28 mouse cellular contexts compared by ENCODE assay signal in genomic region chr7:82812186-82813155, GRCm38 (mm10). TPM values are rescaled to one million over a fixed set of nuclear protein-coding genes. Genes with fewer than 3 reads are reported as not detected.
A peak's percentile ranks its signal among the peaks of the same experiment; 100 is the strongest.
DNase-seq lines count a peak whose midpoint lies in the region; ATAC-seq and TF ChIP-seq lines count a peak whose summit lies in the region.
"Had no signal": no experiment of that assay in that cellular context is flagged by ENCODE, and none has a peak within 500 bp of the region (broad histone marks: within the 10 kb centered on the region; RNA-seq: fewer than 3 reads in every experiment).

No protein-coding gene starts in this region.

- no peak for DNase-seq in kidney, adult 8-10 months
- peak; percentile 23 for DNase-seq in lung, postnatal 0 days (ENCODE audit: low spot score)
- DNase-seq in lung, adult 18-20 months, result no peak
- peak; percentile 64 for DNase-seq in ZHBTc4 (ENCODE audit: low read depth, low spot score)
- DNase-seq in cerebellum, postnatal 10 days, result no peak
- DNase-seq: adrenal gland, adult 2 months; adrenal gland, postnatal 36 days; B cell, adult 2 months; cerebellum, adult 18-20 months; cerebellum, postnatal 25 days; gastrocnemius, postnatal 25 days; heart, adult 18-20 months; kidney, adult 11 months; liver, embryonic 13.5 days; thymus, postnatal 4 days had no signal

- no peak overlapping the region for H3K9ac ChIP-seq in kidney, embryonic 15.5 days
- no peak overlapping the region for H3K9ac ChIP-seq in lung, postnatal 0 days (replicated peaks; ENCODE audit: low read depth)
- H3K9ac ChIP-seq: embryonic facial prominence, embryonic 15.5 days; forebrain, embryonic 15.5 days; heart, embryonic 13.5 days; limb, embryonic 15.5 days; liver, embryonic 13.5 days; midbrain, embryonic 12.5 days had no signal

- no peaks in the 10 kb centered on the region for H3K36me3 ChIP-seq in kidney, embryonic 15.5 days
- H3K36me3 ChIP-seq in lung, postnatal 0 days (ENCODE audit: insufficient read depth, low read length), result no peaks in the 10 kb centered on the region
- H3K36me3 ChIP-seq: embryonic facial prominence, embryonic 10.5 days; embryonic facial prominence, embryonic 15.5 days; forebrain, embryonic 15.5 days; heart, embryonic 13.5 days; hindbrain, embryonic 10.5 days; hindbrain, embryonic 15.5 days; limb, embryonic 10.5 days; limb, embryonic 15.5 days; liver, embryonic 13.5 days; midbrain, embryonic 12.5 days had no signal

- H3K9me3 ChIP-seq in kidney, embryonic 15.5 days (replicated peaks), result no peaks in the 10 kb centered on the region
- H3K9me3 ChIP-seq in lung, postnatal 0 days (ENCODE audit: low read length), result no peaks in the 10 kb centered on the region
- H3K9me3 ChIP-seq: embryonic facial prominence, embryonic 10.5 days; forebrain, embryonic 15.5 days; hindbrain, embryonic 15.5 days; limb, embryonic 10.5 days; limb, embryonic 15.5 days; liver, embryonic 13.5 days; midbrain, embryonic 12.5 days had no signal

- no peak for TF ChIP-seq EP300 in lung, postnatal 0 days (IDR thresholded peaks at IDR 0.05)

- peaks cover 8% of the 10 kb centered on the region; the same call in 1 of the 2 replicates for H3K27me3 ChIP-seq in kidney, embryonic 15.5 days
- H3K27me3 ChIP-seq in lung, postnatal 0 days (replicated peaks; ENCODE audit: insufficient read depth, low read length), result no peaks in the 10 kb centered on the region
- H3K27me3 ChIP-seq: embryonic facial prominence, embryonic 15.5 days; forebrain, embryonic 15.5 days; hindbrain, embryonic 15.5 days; limb, embryonic 15.5 days; liver, embryonic 13.5 days; midbrain, embryonic 12.5 days; Patski had no signal

- H3K27ac ChIP-seq in kidney, embryonic 15.5 days, result peak overlapping the region; percentile 30; the same call in 1 of the 2 replicates
- H3K27ac ChIP-seq in lung, postnatal 0 days (ENCODE audit: low read length), result no peak overlapping the region
- H3K27ac ChIP-seq: forebrain, embryonic 15.5 days; heart, embryonic 13.5 days; hindbrain, embryonic 15.5 days; limb, embryonic 15.5 days; liver, embryonic 13.5 days; midbrain, embryonic 12.5 days had no signal

- peaks cover 19% of the 10 kb centered on the region for H3K4me1 ChIP-seq in kidney, embryonic 15.5 days
- no peaks in the 10 kb centered on the region for H3K4me1 ChIP-seq in lung, postnatal 0 days (ENCODE audit: insufficient read depth, low read depth, low read length)
- H3K4me1 ChIP-seq: liver, embryonic 13.5 days had no signal

- WGBS in kidney, embryonic 15.5 days, result 78% methylated on average over 19 of the region's 19 CpGs
- WGBS in lung, postnatal 0 days, result 61% methylated on average over 19 of the region's 19 CpGs

- H3K4me3 ChIP-seq in kidney, embryonic 15.5 days (replicated peaks), result no peak overlapping the region
- no peak overlapping the region for H3K4me3 ChIP-seq in lung, postnatal 0 days (ENCODE audit: low read depth, low read length)
- H3K4me3 ChIP-seq: embryonic facial prominence, embryonic 15.5 days; forebrain, embryonic 15.5 days; hindbrain, embryonic 15.5 days; liver, embryonic 13.5 days; midbrain, embryonic 12.5 days had no signal

- no peak overlapping the region for H3K4me2 ChIP-seq in kidney, embryonic 15.5 days
- 0 out of 2 replicates have a peak overlapping the region, but pooled peaks have one; percentile 11 for H3K4me2 ChIP-seq in lung, postnatal 0 days (replicated peaks; ENCODE audit: low read depth, low read length)
- H3K4me2 ChIP-seq: liver, embryonic 13.5 days had no signal

- no peak for ATAC-seq in kidney, embryonic 15.5 days (replicated peaks; ENCODE audit: low FRiP score)
- ATAC-seq in lung, postnatal 0 days, result no peak
- ATAC-seq in megakaryocyte, adult 5-6 weeks (ENCODE audit: poor library complexity, severe bottlenecking), result no peak
- ATAC-seq: inflammation-experienced regulatory T-cells, adult 6 months had no signal

- TF ChIP-seq CTCF in lung, postnatal 0 days (IDR thresholded peaks at IDR 0.05), result no peak

RNA-seq across cellular contexts. Expression of gene Mex3b, which starts 54.7 kb away (rescaled TPM):
- polyA plus RNA-seq in kidney, embryonic 15.5 days (2015; fragmentation: Nextera tagmentation; extraction: Ambion mirVana), result 11.1 and 11.3 TPM in 2 replicates
- 6.5 and 7.7 TPM in 2 replicates for polyA plus RNA-seq in lung, postnatal 0 days (2015; fragmentation: Nextera tagmentation; extraction: Ambion mirVana)
- 2.5 and 3.7 TPM in 2 replicates for total RNA-seq in megakaryocyte, adult 5-6 weeks (2015)
- total RNA-seq in megakaryocyte, adult 5-6 weeks (2017), result 3.9 and 5.2 TPM in 2 replicates

Comparison
In these comparisons a context has a peak if more than half of its experiments do, and no peak if none do; other contexts are left out.
1. DNase-seq: peak in lung, postnatal 0 days (single experiment) and ZHBTc4 (single experiment); none in kidney, adult 8-10 months (0 of 2), lung, adult 18-20 months (0 of 2) and cerebellum, postnatal 10 days (0 of 2).